Mouse (Mus musculus) 3134 (cell line): Measurements from ENCODE around the gene Pigq.

Experiments
- DNase-seq: peaks from one replicate; pipeline ENCODE4 v3.0.0-alpha.2; 2011; ENCODE audit warnings: low spot score; ENCODE audit not compliant: insufficient read length; ENCODE audit errors: extremely low read depth

Pigq gene

DNA sequence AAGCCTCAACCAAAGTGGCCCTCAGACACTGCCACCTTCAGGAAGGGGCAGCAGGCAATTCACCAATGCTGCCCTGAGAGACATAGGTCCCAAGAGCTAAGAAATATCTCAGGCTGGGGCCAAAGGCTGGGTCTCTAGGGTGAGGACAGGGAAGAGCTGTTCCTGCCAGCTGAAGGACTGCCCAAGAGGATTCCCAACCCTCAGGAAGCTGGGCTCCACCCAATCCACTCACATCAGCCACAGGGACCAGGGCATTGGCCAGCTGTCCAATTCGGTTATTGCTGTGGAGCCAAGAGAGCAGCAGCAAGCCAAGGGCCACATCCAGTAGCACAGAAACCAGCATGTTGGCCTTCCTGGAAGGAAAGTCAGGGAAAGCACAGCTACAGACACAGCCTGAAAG lies 10.2 kb downstream of the Pigq start:
- DNase-seq: no peak

GRCm38 (mm10) chr17:25925348-25925747 lies 19.4 kb downstream of the Pigq start:
- no peak for DNase-seq

DNA sequence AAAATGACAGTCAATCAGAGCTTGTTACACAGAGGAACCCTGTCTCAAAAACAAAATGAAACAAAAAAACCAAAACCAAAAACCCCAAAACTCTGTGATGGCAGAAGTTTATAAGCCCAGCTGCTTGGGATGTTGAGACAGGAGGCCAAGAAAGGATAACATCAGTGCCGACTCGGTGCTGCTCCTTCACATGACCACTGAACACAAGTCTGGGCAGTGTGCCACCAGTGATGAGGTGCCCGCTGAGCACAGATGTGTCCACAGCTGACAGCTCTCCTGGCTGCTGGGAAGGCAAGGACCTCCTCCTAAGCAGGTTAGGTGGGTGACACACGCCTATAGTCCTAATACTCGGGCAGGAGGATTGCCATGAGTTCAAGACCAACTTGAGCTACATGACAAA lies 22.6 kb downstream of the Pigq start:
- DNase-seq: peak; percentile 38

DNA sequence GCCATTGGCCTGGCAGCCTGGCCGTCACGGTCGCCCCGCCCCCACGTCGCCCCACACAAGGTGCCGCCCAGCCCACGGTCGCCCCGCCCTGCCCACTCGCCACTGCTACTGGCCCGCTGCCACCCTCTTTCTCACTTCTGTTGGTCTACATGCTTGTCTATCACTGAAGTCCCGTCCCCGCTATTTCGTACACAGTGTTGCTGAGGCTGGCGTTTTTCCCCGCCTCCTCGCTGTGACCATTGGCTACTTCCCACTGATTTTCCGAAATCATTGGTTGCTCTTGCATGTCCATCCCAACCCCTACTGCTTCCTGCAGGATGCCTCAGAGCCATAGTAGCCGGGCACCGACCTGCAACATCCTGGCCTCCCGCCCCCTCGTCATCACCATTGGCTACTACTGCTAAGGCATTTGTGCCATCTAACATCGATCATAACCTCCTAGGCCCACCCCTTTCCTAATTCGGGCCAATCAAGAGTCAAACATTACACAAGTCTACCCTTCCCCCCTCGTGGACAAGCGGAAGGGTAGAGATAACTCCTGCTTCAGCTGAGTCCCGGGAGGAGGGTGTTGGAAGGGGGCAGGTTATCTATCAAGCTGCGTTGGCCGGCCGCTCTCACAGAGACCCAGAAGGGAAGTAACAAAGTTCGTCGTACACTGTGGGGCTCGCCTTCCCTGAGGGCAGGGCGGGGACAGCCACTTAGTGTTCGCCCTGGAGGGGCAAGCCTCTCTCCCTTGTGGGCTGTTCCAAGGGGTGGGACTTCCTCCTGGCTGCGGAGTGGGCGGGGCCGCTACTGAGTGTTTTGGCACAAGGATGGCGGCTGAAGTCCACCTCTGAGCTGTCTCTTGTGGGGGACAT lies 24.7 kb downstream of the Pigq start:
- peak; percentile 99 for DNase-seq

DNA sequence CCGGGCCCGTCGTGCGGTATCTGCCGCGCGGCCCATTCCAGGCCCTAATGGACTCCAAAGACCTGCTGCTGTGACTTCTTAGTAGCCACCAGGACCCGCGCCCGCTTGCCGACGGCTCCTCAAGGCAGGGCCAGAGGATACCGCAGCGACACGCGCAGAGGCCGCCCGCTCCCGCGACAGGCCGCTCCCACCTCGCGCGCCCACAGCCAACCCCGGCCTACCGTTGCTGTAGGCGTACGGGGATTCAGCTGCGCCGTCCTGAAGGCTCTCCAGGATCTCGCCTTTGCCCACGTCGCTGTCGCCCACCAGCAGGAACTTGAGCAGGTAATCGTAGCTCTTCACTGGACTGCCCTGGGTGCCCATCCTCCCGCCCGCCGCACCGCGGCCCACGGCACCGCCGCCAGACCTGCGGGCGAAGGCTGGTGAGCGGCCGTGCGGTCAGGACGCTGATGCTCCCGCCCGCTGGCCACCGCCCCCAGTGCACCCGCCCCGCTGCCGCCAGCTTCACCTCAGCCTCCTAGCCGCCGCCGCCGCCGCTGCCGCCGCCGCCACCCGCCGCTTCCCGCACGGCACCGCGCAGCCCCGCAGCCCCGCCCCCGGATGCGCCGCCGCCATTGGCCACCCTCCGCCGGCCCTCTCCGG lies 25.5 kb downstream of the Pigq start, which contains the start of gene Rab40c:
TSS of gene Rab40c (minus strand) at position 584 of the 642 bp plus-strand sequence.
- DNase-seq: peak; percentile 72

- no peak for DNase-seq
Observed at GRCm38 (mm10) chr17:25918037-25918750, 26.5 kb downstream of the Pigq start.

DNA sequence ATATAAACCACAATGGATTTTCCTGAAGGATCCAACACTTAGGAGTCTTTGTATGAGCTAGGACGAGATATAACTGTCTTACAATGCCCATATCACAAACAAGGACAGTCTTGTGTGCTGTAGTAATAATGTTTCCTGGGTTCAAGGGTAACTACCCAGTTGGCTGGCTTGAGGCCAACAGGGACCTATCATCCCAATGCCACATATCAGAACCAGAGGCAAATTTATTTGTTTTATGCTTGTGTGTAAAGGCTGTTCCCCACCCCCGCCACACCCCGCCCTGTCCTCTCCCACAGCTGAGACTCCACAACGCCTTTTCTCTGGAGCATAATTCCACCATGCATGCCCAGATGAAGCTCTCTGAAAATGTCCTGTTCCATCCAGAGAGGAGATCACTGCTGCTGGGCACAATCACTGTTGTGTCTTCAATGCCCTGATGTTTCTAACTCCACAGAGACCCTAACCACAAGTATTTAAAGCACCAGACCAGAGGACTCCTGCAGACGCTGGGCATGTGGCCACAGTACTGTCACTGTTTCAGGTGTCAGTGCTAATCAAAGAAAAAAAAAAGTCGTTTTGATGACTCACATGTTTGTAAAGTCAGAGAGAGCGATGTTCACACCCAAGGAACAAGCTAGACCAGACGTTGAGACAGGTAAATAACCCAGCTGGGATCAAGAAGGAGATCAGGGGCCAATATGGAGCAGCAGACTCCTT lies 27.6 kb downstream of the Pigq start:
- no peak for DNase-seq

DNA sequence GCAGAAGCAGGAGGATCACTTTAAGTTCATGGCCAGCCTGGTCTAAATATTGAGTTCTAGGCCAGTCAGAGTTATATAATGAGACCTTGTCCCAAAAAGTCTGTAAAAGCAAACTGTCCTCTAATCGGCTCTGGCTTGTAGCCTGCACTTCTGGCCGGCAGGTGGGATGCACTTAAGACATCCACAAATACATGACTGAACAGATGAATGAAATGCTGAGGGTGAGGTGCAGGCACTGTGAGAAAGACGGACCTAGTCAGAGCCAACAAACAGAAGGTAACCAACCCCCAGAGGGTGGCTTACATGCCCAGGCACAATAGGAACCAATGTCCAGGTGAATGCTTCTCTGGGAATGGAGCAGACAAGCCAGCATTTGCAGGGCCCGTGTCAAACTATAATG lies 30.4 kb downstream of the Pigq start:
- no peak for DNase-seq

DNA sequence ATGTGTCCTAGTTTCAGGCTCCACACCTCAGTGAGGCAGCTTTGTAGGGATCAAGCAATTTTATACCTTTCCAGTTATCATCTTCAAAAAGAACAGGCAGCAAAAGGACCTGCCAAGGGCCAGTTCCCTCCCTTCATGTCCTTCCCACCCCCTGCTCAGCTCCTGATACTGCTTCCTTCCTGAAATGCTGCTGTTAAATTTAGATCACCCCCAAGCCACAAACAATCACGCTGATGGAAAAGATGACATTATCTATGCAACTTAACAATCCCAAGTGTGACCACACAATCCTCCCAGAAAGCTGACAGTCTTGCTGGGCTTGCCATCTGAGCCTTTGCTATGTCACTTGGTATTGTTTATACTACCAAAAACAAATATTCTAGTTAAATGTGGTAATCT lies 30.9 kb downstream of the Pigq start:
- DNase-seq: no peak

DNA sequence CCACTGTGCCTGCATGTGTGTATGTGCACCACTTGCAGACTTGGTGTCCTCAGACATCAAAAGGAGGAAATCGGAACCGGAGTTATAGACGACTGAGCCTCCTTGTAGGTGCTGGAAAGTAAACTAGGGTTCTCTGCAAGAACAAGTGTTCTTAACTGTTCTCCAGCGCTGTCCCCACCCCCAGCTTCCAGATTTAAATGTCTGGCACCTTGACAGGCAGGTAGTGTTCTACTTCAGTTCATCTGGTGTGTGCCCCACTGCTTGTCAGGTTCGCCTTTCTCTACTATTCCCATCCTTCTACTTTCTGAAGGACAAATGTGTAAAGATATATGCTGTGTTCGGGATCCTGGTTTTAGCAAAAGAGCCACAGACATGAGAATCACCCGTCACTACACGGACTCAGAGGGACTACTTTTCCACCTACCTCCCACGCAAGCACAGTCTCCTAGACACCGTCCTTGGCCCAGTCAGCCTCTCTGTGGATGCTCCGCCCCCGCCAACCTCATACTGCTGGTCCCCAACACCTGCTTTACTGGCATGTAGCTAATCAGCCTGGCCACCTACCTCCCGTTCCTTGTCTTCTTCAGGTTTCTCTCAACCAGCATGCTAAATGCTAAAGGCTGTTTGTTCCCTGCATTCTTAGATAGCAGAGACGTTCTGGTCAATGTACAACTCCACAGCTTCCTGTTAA lies 31.4 kb downstream of the Pigq start:
- no peak for DNase-seq

- peak; percentile 45 for DNase-seq
Observed at GRCm38 (mm10) chr17:25911816-25912215, 32.9 kb downstream of the Pigq start.

DNA sequence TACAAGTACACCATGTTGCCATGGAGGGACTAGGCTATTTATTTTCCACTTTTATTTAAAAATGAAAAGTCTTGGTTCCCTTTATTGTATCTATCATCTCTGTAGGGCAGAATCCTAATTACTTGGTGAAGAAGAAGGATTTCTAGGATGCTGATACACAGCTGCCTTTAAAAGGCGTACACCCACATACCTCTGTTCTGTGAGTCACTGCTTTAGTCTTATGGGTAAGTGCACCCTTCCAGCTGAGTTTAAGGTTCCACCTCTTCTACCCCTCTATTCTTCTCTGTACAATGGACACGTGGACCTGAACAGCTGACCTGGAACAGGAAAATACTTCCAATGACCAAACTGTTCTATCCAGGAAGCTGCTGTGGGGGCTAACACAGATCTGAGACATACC lies 37.1 kb downstream of the Pigq start:
- no peak for DNase-seq

GRCm38 (mm10) chr17:25903061-25903460 lies 41.7 kb downstream of the Pigq start:
- no peak for DNase-seq

- no peak for DNase-seq
Observed at GRCm38 (mm10) chr17:25900193-25900592, 44.5 kb downstream of the Pigq start.

GRCm38 (mm10) chr17:25895891-25896290 lies 48.8 kb downstream of the Pigq start:
- no peak for DNase-seq

DNA sequence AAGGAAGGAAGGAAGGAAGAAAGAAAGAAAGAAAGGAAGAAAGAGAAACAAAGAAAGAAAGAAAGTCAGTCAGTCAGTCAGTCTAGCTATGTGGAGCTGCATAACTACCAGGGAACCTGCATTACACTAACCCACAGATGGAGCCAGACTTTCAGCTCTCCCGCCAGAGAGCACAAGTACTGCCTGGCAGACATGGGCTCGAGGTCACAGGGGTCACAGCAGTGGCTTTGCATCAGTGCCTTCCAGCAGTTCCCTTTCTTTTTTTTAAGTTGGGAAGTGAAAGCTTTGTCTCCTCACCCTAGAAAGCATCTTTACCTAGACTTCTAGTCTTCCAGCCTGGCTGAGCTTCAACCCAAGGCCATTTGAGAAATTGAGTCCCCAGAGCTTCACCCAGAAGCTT lies 49.3 kb downstream of the Pigq start:
- DNase-seq: no peak

GRCm38 (mm10) chr17:25893975-25894617 lies 50.6 kb downstream of the Pigq start:
- DNase-seq: no peak

DNA sequence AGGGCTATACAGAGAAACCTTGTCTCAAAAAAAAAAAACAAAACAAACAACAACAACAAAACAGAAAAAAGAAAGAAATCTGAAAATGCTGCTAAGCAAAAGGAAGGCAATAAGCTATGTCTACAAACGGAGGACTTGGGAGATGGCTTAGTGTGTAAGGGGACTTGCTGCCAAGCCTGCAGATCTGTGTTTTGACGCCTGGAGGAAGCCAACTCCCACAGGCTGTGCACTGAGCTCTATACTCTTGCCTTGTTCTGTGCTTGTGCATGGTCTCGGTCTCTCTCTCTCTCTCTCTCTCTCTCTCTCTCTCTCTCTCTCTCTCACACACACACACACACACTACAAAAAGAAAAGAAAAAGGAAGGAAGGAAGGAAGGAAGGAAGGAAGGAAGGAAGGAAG lies 55.9 kb downstream of the Pigq start:
- DNase-seq: no peak

GRCm38 (mm10) chr17:25887467-25887866 lies 57.3 kb downstream of the Pigq start:
- no peak for DNase-seq

DNA sequence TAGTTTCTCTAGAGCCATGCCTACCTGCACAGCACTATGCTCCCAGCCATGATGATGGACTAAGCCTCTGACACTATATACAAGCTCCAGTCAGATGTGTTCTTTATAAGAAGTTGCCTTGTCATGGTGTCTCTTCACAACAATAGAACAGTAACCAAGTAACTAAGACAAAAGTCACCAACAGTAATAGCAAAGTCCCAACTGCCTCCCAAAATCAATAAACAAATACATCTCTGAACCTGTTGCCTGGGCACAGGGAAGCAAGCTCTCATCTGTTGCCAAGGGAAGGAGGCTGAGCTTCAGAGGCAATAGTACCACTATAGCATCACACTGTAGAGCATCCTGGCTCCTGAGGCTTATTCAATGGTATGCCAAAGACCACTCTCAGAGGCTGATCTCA lies 57.9 kb downstream of the Pigq start:
- DNase-seq: no peak
